Mouse (Mus musculus): Measurements from ENCODE around the gene Lhx5. TPM values are rescaled to one million over a fixed set of nuclear protein-coding genes. Genes with fewer than 3 reads are reported as not detected.

Lhx5 gene
- polyA plus RNA-seq, 1 experiment from 2014 or later, result 0.16 TPM

- Histone ChIP-seq H3K9ac (ENCODE audit: low read length) (no peak overlapping the region), H3K36me3 (ENCODE audit: control insufficient read depth, insufficient read depth, low read length) (no peaks in the 10 kb centered on the region), H3K4me3 (ENCODE audit: low read depth, low read length) (no peak overlapping the region), H3K4me2 (replicated peaks; ENCODE audit: low read depth) (no peak overlapping the region), H3K4me1 (replicated peaks; ENCODE audit: control insufficient read depth, insufficient read depth) (no peaks in the 10 kb centered on the region; the same call in 1 of the 2 replicates), H3K27ac (replicated peaks) (no peak overlapping the region), H3K27me3 (ENCODE audit: control insufficient read depth, insufficient read depth, low read length) (peaks cover 42% of the 10 kb centered on the region), H3K9me3 (ENCODE audit: control insufficient read depth, low read length) (no peaks in the 10 kb centered on the region)
- DNase-seq (ENCODE audit: low spot score) (no peak), ATAC-seq (ENCODE audit: low FRiP score, low TSS enrichment) (no peak)
- TF ChIP-seq EP300 (optimal IDR thresholded peaks at IDR 0.05) (no peak), CTCF (IDR thresholded peaks at IDR 0.05; ENCODE audit: low read depth) (no peak)
- WGBS, result 4% methylated on average over 13 of the region's 13 CpGs
These were observed 1.7 kb downstream of the Lhx5 start for GRCm38 (mm10) chr5:120433135-120433760.

DNA sequence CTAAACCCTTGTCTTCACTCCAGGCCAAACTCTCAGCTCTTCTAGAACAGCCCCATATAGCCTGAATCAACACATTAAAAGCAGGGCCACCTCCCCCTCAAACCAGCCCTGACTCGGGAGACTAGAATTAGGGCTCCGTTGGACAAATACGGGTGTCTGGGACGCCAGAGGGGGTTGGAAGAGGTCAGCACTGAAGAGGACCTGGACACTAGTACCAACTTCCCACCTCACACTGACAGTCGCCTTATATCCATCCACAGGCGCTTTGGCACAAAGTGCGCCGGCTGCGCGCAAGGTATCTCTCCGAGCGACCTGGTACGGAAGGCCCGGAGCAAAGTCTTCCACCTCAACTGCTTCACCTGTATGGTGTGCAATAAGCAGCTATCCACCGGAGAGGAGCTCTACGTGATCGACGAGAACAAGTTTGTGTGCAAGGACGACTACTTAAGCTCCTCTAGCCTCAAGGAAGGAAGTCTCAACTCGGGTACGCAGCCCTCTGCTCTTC, 2.8 kb downstream of the Lhx5 start:
- 2% methylated on average over 21 of the region's 21 CpGs for WGBS
- Histone ChIP-seq H3K36me3 (ENCODE audit: control insufficient read depth, insufficient read depth, low read length) (no peaks in the 10 kb centered on the region), H3K4me1 (replicated peaks; ENCODE audit: control insufficient read depth, insufficient read depth) (no peaks in the 10 kb centered on the region; the same call in 1 of the 2 replicates), H3K9ac (ENCODE audit: low read length) (no peak overlapping the region), H3K27me3 (ENCODE audit: control insufficient read depth, insufficient read depth, low read length) (peaks cover 52% of the 10 kb centered on the region), H3K4me3 (ENCODE audit: low read depth, low read length) (no peak overlapping the region), H3K4me2 (replicated peaks; ENCODE audit: low read depth) (no peak overlapping the region), H3K9me3 (ENCODE audit: control insufficient read depth, low read length) (no peaks in the 10 kb centered on the region), H3K27ac (replicated peaks) (no peak overlapping the region)
- ATAC-seq (ENCODE audit: low FRiP score, low TSS enrichment), result no peak
- no peak for DNase-seq (ENCODE audit: low spot score)
- TF ChIP-seq CTCF (IDR thresholded peaks at IDR 0.05; ENCODE audit: low read depth) (no peak), EP300 (optimal IDR thresholded peaks at IDR 0.05) (no peak)

DNA sequence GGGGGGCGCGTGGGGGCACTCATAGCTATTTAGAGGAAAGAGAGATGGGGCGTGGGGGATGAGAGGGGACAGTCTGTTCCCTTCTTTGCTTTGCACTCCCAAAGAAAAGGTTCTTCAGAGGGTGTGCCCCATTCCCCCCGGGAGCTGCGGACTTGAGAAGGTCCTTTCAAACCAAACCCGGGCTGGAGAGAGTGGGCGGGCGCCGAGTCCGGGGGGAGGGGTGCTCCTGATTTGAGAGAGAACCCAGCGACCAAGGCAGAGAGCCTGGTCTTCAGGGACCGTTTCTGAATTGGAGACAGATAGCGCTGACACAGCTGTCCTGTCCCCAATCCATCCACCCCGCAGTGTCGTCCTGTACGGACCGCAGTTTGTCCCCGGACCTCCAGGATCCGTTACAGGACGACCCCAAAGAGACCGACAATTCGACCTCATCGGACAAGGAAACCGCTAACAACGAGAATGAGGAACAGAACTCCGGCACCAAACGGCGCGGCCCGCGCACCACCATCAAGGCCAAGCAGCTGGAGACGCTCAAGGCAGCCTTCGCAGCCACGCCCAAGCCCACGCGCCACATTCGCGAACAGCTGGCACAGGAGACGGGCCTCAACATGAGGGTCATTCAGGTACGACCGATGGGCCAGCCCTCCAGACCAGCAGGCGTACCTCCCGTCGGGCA, 3.6 kb downstream of the Lhx5 start:
- H3K36me3 ChIP-seq (ENCODE audit: control insufficient read depth, insufficient read depth, low read length), result no peaks in the 10 kb centered on the region
- no peak for DNase-seq (ENCODE audit: low spot score)
- no peak overlapping the region for H3K9ac ChIP-seq (ENCODE audit: low read length)
- H3K27ac ChIP-seq (replicated peaks), result no peak overlapping the region
- no peaks in the 10 kb centered on the region for H3K9me3 ChIP-seq (ENCODE audit: control insufficient read depth, low read length)
- no peaks in the 10 kb centered on the region; the same call in 1 of the 2 replicates for H3K4me1 ChIP-seq (replicated peaks; ENCODE audit: control insufficient read depth, insufficient read depth)
- no peak overlapping the region for H3K4me3 ChIP-seq (ENCODE audit: low read depth, low read length)
- H3K4me2 ChIP-seq (replicated peaks; ENCODE audit: low read depth), result no peak overlapping the region
- H3K27me3 ChIP-seq (ENCODE audit: control insufficient read depth, insufficient read depth, low read length), result peaks cover 61% of the 10 kb centered on the region
- no peak for ATAC-seq (ENCODE audit: low FRiP score, low TSS enrichment)
- under 1% methylated on average over 44 of the region's 44 CpGs for WGBS
- TF ChIP-seq EP300 (optimal IDR thresholded peaks at IDR 0.05), result no peak
- no peak for TF ChIP-seq CTCF (IDR thresholded peaks at IDR 0.05; ENCODE audit: low read depth)

DNA sequence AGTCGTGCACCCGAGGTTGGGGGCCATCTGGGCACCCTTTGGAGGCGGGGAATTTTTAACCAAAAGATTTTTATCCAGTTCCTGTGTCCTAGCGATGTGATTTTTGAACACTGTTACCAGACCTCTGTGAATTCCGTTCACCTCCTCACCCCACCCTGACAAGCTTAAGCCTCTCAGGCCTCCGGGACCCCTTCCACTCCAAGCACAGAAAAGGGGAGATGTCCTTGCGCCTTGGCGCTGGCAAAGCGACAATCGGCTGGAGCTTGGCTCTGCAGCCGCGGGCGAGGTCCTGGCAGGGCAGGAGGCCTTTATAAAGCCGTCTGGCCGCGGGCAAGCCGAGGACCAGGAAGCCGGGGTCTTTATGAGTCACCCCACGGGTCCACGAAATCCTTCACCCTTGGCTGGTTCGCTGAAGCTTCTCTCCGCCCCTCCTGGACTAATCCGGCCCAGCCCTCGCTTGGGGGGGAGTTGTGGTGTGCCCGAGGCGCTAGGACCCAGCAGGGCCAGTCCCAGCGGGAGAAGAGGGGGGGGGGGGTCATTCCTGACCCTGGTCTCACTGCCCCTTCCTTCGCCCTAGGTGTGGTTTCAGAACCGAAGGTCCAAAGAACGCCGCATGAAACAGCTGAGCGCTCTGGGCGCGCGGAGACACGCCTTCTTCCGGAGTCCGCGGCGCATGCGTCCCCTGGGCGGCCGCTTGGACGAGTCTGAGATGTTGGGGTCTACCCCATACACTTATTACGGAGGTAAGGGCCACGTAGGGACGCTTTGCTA, 4.4 kb downstream of the Lhx5 start:
- no peaks in the 10 kb centered on the region; the same call in 1 of the 2 replicates for H3K4me1 ChIP-seq (replicated peaks; ENCODE audit: control insufficient read depth, insufficient read depth)
- H3K27ac ChIP-seq (replicated peaks), result no peak overlapping the region
- H3K36me3 ChIP-seq (ENCODE audit: control insufficient read depth, insufficient read depth, low read length), result no peaks in the 10 kb centered on the region
- WGBS, result 2% methylated on average over 45 of the region's 47 CpGs
- peak overlapping the region; percentile 34 for H3K4me3 ChIP-seq (ENCODE audit: low read depth, low read length)
- no peak for TF ChIP-seq CTCF (IDR thresholded peaks at IDR 0.05; ENCODE audit: low read depth)
- no peak for TF ChIP-seq EP300 (optimal IDR thresholded peaks at IDR 0.05)
- H3K4me2 ChIP-seq (replicated peaks; ENCODE audit: low read depth), result peak overlapping the region; percentile 55
- H3K9ac ChIP-seq (ENCODE audit: low read length), result no peak overlapping the region
- ATAC-seq (ENCODE audit: low FRiP score, low TSS enrichment), result no peak
- no peak for DNase-seq (ENCODE audit: low spot score)
- no peaks in the 10 kb centered on the region for H3K9me3 ChIP-seq (ENCODE audit: control insufficient read depth, low read length)
- H3K27me3 ChIP-seq (ENCODE audit: control insufficient read depth, insufficient read depth, low read length), result peaks cover 60% of the 10 kb centered on the region

DNA sequence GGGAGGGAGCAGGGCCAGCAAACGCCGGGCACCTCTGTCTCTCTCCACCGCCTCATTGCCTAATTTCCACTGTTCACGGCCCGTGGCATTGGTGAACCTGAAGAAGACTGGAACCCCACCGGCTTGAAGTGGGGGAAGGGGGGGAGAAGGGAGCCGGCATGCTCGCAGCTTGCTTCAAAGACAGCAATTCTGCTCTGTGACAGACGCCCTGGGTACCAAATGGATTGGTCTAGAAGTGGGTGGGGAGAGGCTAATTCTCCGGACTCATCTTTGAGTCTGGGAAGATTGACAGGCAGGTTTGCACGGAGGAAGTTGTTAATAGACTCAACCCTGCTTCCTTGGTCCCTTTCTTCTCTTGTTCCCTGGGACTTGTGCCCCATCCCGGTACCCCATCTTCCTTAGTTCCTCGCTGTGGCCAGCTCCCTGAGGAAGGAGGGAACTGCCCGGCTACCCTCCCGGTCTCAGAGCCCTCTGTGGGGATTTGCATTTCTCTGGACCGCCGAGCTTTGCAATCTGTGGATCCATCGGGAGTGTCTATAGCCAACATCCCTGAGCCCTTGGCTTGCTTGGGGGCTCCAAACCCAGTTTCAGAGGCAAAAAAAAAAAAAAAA, 5.5 kb downstream of the Lhx5 start:
- H3K27ac ChIP-seq (replicated peaks), result no peak overlapping the region
- ATAC-seq (ENCODE audit: low FRiP score, low TSS enrichment), result no peak
- H3K9ac ChIP-seq (ENCODE audit: low read length), result no peak overlapping the region
- H3K4me2 ChIP-seq (replicated peaks; ENCODE audit: low read depth), result no peak overlapping the region
- no peaks in the 10 kb centered on the region for H3K9me3 ChIP-seq (ENCODE audit: control insufficient read depth, low read length)
- H3K4me3 ChIP-seq (ENCODE audit: low read depth, low read length), result no peak overlapping the region
- H3K27me3 ChIP-seq (ENCODE audit: control insufficient read depth, insufficient read depth, low read length), result peaks cover 50% of the 10 kb centered on the region
- no peaks in the 10 kb centered on the region; the same call in 1 of the 2 replicates for H3K4me1 ChIP-seq (replicated peaks; ENCODE audit: control insufficient read depth, insufficient read depth)
- DNase-seq (ENCODE audit: low spot score), result no peak
- no peaks in the 10 kb centered on the region for H3K36me3 ChIP-seq (ENCODE audit: control insufficient read depth, insufficient read depth, low read length)
- WGBS, result under 1% methylated on average over 18 of the region's 18 CpGs
- TF ChIP-seq CTCF (IDR thresholded peaks at IDR 0.05; ENCODE audit: low read depth) (no peak), EP300 (optimal IDR thresholded peaks at IDR 0.05) (no peak)
